Mouse (Mus musculus) kidney, postnatal 14 days (tissue): Measurements from ENCODE around the gene BC035044.
"Not testable (repeated sequence)": the region's sequence is repeated elsewhere in the genome, so short reads cannot be mapped to it uniquely, and the experiment has no call there.

Source experiments
- DNase-seq: peaks from one replicate; pipeline ENCODE4 v3.0.0; 2022; ENCODE audit warnings: mixed read lengths

Gene BC035044

GRCm38 (mm10) chr6:128890948-128891355, at the start of gene BC035044:
BC035044 (minus strand) TSS chr6:128891126.
- no peak for DNase-seq

GRCm38 (mm10) chr6:128935889-128936665, 45.2 kb upstream of the BC035044 start:
- not testable (repeated sequence) for DNase-seq

GRCm38 (mm10) chr6:128934081-128934480, 43.2 kb upstream of the BC035044 start, which contains the start of gene Clec2g:
Clec2g (plus strand) TSS chr6:128934381.
- DNase-seq, result not testable (repeated sequence)

- DNase-seq, result no peak
Measured at GRCm38 (mm10) chr6:128933050-128933449, 42.1 kb upstream of the BC035044 start.

GRCm38 (mm10) chr6:128917322-128917721, 26.4 kb upstream of the BC035044 start:
- DNase-seq, result no peak

GRCm38 (mm10) chr6:128913598-128914254, 22.8 kb upstream of the BC035044 start:
- DNase-seq, result no peak

GRCm38 (mm10) chr6:128900796-128901552, 10.0 kb upstream of the BC035044 start:
- not testable (repeated sequence) for DNase-seq

- DNase-seq, result no peak
Measured at GRCm38 (mm10) chr6:128900044-128900443, 9.1 kb upstream of the BC035044 start.

- no peak for DNase-seq
Measured at GRCm38 (mm10) chr6:128895404-128896001, 4.6 kb upstream of the BC035044 start.

GRCm38 (mm10) chr6:128888834-128889233, 2.1 kb downstream of the BC035044 start:
- DNase-seq, result no peak

- not testable (repeated sequence) for DNase-seq
Measured at GRCm38 (mm10) chr6:128887091-128887790, 3.7 kb downstream of the BC035044 start, which contains the start of gene Clec2i. Clec2i (plus strand) TSS chr6:128887588.

GRCm38 (mm10) chr6:128871910-128872610, 18.9 kb downstream of the BC035044 start:
- DNase-seq, result no peak

- DNase-seq, result no peak
Measured at GRCm38 (mm10) chr6:128868861-128869260, 22.1 kb downstream of the BC035044 start.

- DNase-seq, result no peak
Measured at GRCm38 (mm10) chr6:128857976-128858375, 33.0 kb downstream of the BC035044 start.

GRCm38 (mm10) chr6:128856250-128856649, 34.7 kb downstream of the BC035044 start:
- peak; percentile 92 for DNase-seq

GRCm38 (mm10) chr6:128855477-128855876, 35.4 kb downstream of the BC035044 start:
- DNase-seq, result no peak

GRCm38 (mm10) chr6:128854895-128855294, 36.0 kb downstream of the BC035044 start:
- DNase-seq, result no peak

- DNase-seq, result peak; percentile 80
Measured at GRCm38 (mm10) chr6:128854024-128854820, 36.7 kb downstream of the BC035044 start.

- DNase-seq, result no peak
Measured at GRCm38 (mm10) chr6:128852766-128853165, 38.2 kb downstream of the BC035044 start.

- DNase-seq, result no peak
Measured at GRCm38 (mm10) chr6:128851151-128851550, 39.8 kb downstream of the BC035044 start.

GRCm38 (mm10) chr6:128850671-128851070, 40.3 kb downstream of the BC035044 start:
- peak; percentile 52 for DNase-seq
